Mouse (Mus musculus) CH12.LX (cell line): ENCODE data around the gene Vps53. TPM values are rescaled to one million over a fixed set of nuclear protein-coding genes. Genes with fewer than 3 reads are reported as not detected.

Source experiments
- DNase-seq: peaks from one replicate; pipeline ENCODE4 v3.0.0-alpha.2; 2013; ENCODE audit errors: extremely low read depth
- H3K27ac ChIP-seq: 2 replicates; pipeline ENCODE4 v1.5.1; 2012; ENCODE audit warnings: low read depth, mild to moderate bottlenecking, control low read depth, moderate library complexity; ENCODE audit not compliant: insufficient read depth
- H3K27me3 ChIP-seq: replicated peaks from 2 replicates; pipeline ENCODE3; 2012; ENCODE audit warnings: inconsistent platforms
- H3K36me3 ChIP-seq, 2 experiments: replicated peaks in 1 of 2; 2 replicates each; pipeline versions ENCODE3 to v1.6.1; 2012; ENCODE audit warnings: inconsistent platforms in 1 of 2, low read length in 1 of 2, mild to moderate bottlenecking in 1 of 2, mixed read lengths in 1 of 2, moderate library complexity in 1 of 2; ENCODE audit not compliant: control insufficient read depth in 1 of 2, insufficient read depth in 1 of 2
- H3K4me1 ChIP-seq, 2 experiments: 2 replicates each; pipeline ENCODE4 v1.6.1; 2012; ENCODE audit warnings: inconsistent platforms in 1 of 2, moderate library complexity in 1 of 2; ENCODE audit not compliant: insufficient read depth in 2 of 2, control insufficient read depth in 1 of 2
- H3K4me2 ChIP-seq: 2 replicates; pipeline ENCODE4 v1.6.1; 2012; ENCODE audit warnings: low read depth, mild to moderate bottlenecking, control low read depth; ENCODE audit not compliant: poor library complexity, insufficient read depth, severe bottlenecking
- H3K4me3 ChIP-seq, 3 experiments: fragments of 150-350 bp in 1 of 3; sonication (generic) in 1 of 3; replicated peaks in 1 of 3; 2 replicates each; pipeline versions ENCODE3 to v1.5.1; 2011 to 2012; ENCODE audit warnings: low read depth in 2 of 3, low read length in 2 of 3, mild to moderate bottlenecking in 2 of 3, moderate library complexity in 2 of 3, control low read depth in 1 of 3, improper control_type of control experiment in 1 of 3, inconsistent platforms in 1 of 3, mixed read lengths in 1 of 3; ENCODE audit not compliant: poor library complexity in 1 of 3
- H3K79me2 ChIP-seq: replicated peaks from 2 replicates; pipeline ENCODE4 v1.6.1; 2012; ENCODE audit warnings: mild to moderate bottlenecking, moderate library complexity; ENCODE audit not compliant: control insufficient read depth, poor library complexity, insufficient read depth, severe bottlenecking; ENCODE audit errors: extremely low read depth
- H3K9ac ChIP-seq: 2 replicates; pipeline ENCODE4 v1.6.1; 2012; ENCODE audit warnings: low read depth, mild to moderate bottlenecking, control low read depth, moderate library complexity; ENCODE audit not compliant: insufficient read depth
- H3K9me3 ChIP-seq: replicated peaks from 2 replicates; pipeline ENCODE3; 2012; ENCODE audit warnings: low read length, inconsistent platforms, mixed read lengths
- CHD1 ChIP-seq: IDR thresholded peaks from 2 replicates; pipeline ENCODE4 v1.6.1; 2012; ENCODE audit warnings: low read depth, low read length, improper control_type of control experiment, inconsistent platforms
- CTCF ChIP-seq, 2 experiments: IDR thresholded peaks in 1 of 2; conservative IDR thresholded peaks in 1 of 2; 2 replicates each; pipeline ENCODE4 v1.5.1; 2011 to 2012; ENCODE audit warnings: low read depth in 2 of 2, low read length in 2 of 2, improper control_type of control experiment in 1 of 2, inconsistent platforms in 1 of 2, mild to moderate bottlenecking in 1 of 2, moderate library complexity in 1 of 2
- E2F4 ChIP-seq: IDR thresholded peaks from 2 replicates; pipeline ENCODE4 v1.6.1; 2011; ENCODE audit warnings: low read depth, low read length, improper control_type of control experiment; ENCODE audit not compliant: insufficient replicate concordance
- ELF1 ChIP-seq: IDR thresholded peaks from 2 replicates; pipeline ENCODE4 v1.6.1; 2014; ENCODE audit warnings: low read depth, mild to moderate bottlenecking, inconsistent platforms, low read length, improper control_type of control experiment
- HCFC1 ChIP-seq: IDR thresholded peaks from 2 replicates; pipeline ENCODE4 v1.6.1; 2012; ENCODE audit warnings: low read depth, mild to moderate bottlenecking, inconsistent platforms, low read length, improper control_type of control experiment
- JUN ChIP-seq: IDR thresholded peaks from 2 replicates; pipeline ENCODE4 v1.6.1; 2011; ENCODE audit warnings: low read depth, mild to moderate bottlenecking, low read length, improper control_type of control experiment, moderate library complexity; ENCODE audit not compliant: insufficient read depth
- JUND ChIP-seq: conservative IDR thresholded peaks from 2 replicates; pipeline ENCODE4 v1.6.1; 2011; ENCODE audit warnings: low read depth, low read length, improper control_type of control experiment
- KAT2A ChIP-seq: IDR thresholded peaks from 2 replicates; pipeline ENCODE4 v1.6.1; 2012; ENCODE audit warnings: low read length, improper control_type of control experiment, inconsistent platforms; ENCODE audit not compliant: insufficient replicate concordance
- MAFK ChIP-seq: IDR thresholded peaks from 2 replicates; pipeline ENCODE4 v1.6.1; 2011; ENCODE audit warnings: low read length, improper control_type of control experiment; ENCODE audit not compliant: insufficient replicate concordance
- MAX ChIP-seq: IDR thresholded peaks from 2 replicates; pipeline ENCODE4 v1.6.1; 2011; ENCODE audit warnings: low read length, improper control_type of control experiment
- MAZ ChIP-seq: IDR thresholded peaks from 2 replicates; pipeline ENCODE4 v1.6.1; 2012; ENCODE audit warnings: low read depth, mild to moderate bottlenecking, inconsistent platforms, low read length, improper control_type of control experiment, moderate library complexity
- MEF2A ChIP-seq: IDR thresholded peaks from 2 replicates; pipeline ENCODE4 v1.6.1; 2014; ENCODE audit warnings: low read depth, mild to moderate bottlenecking, inconsistent platforms, low read length, improper control_type of control experiment, borderline replicate concordance
- NELFE ChIP-seq: IDR thresholded peaks from 2 replicates; pipeline ENCODE4 v1.6.1; 2011; ENCODE audit warnings: low read depth, low read length, improper control_type of control experiment
- NRF1 ChIP-seq: IDR thresholded peaks from 2 replicates; pipeline ENCODE4 v1.6.1; 2014; ENCODE audit warnings: low read depth, mild to moderate bottlenecking, inconsistent platforms, low read length, improper control_type of control experiment, moderate library complexity
- PAX5 ChIP-seq: IDR thresholded peaks from 2 replicates; pipeline ENCODE4 v1.6.1; 2012; ENCODE audit warnings: low read length, inconsistent platforms, mixed read lengths
- POLR2A ChIP-seq: IDR thresholded peaks from 2 replicates; pipeline ENCODE4 v1.6.1; 2011; ENCODE audit warnings: low read depth, mild to moderate bottlenecking, improper control_type of control experiment, low read length
- RAD21 ChIP-seq: IDR thresholded peaks from 2 replicates; pipeline ENCODE4 v1.6.1; 2011; ENCODE audit warnings: low read depth, mild to moderate bottlenecking, low read length, improper control_type of control experiment, moderate library complexity
- RCOR1 ChIP-seq: conservative IDR thresholded peaks from 2 replicates; pipeline ENCODE4 v1.6.1; 2012; ENCODE audit warnings: low read depth, mild to moderate bottlenecking, inconsistent platforms, low read length, improper control_type of control experiment
- SIN3A ChIP-seq: IDR thresholded peaks from 2 replicates; pipeline ENCODE4 v1.6.1; 2012; ENCODE audit warnings: low read length, improper control_type of control experiment, inconsistent platforms
- SMC3 ChIP-seq: IDR thresholded peaks from 2 replicates; pipeline ENCODE4 v1.6.1; 2011; ENCODE audit warnings: low read depth, low read length, improper control_type of control experiment
- TCF12 ChIP-seq: IDR thresholded peaks from 2 replicates; pipeline ENCODE4 v1.6.1; 2014; ENCODE audit warnings: low read depth, mild to moderate bottlenecking, inconsistent platforms, low read length, improper control_type of control experiment
- USF1 ChIP-seq: IDR thresholded peaks from 2 replicates; pipeline ENCODE4 v1.6.1; 2014; ENCODE audit warnings: low read depth, mild to moderate bottlenecking, inconsistent platforms, low read length, improper control_type of control experiment
- USF2 ChIP-seq: conservative IDR thresholded peaks from 2 replicates; pipeline ENCODE4 v1.6.1; 2011; ENCODE audit warnings: low read depth, low read length, improper control_type of control experiment
- ZC3H11A ChIP-seq: IDR thresholded peaks from 2 replicates; pipeline ENCODE4 v1.6.1; 2012; ENCODE audit warnings: low read depth, mild to moderate bottlenecking, inconsistent platforms, low read length, improper control_type of control experiment
- ZKSCAN1 ChIP-seq: IDR thresholded peaks from 2 replicates; pipeline ENCODE4 v1.6.1; 2012; ENCODE audit warnings: low read depth, inconsistent platforms, low read length, improper control_type of control experiment, borderline replicate concordance
- ZMIZ1 ChIP-seq: IDR thresholded peaks from 2 replicates; pipeline ENCODE4 v1.6.1; 2012; ENCODE audit warnings: low read depth, mild to moderate bottlenecking, inconsistent platforms, low read length, improper control_type of control experiment
- ZNF384 ChIP-seq: IDR thresholded peaks from 2 replicates; pipeline ENCODE4 v1.6.1; 2012; ENCODE audit warnings: low read depth, low read length, improper control_type of control experiment, inconsistent platforms
- dilution Hi-C: fragments of 300-500 bp; cut with MboI; formaldehyde crosslinking; loops from 2 replicates; pipeline ENCODE4 v1.14.3; 2020; ENCODE audit warnings: low sequenced_read_pairs; ENCODE audit not compliant: extremely low pct_unique_long_range_greater_than_20kb, extremely low pct_ligation_motif_present
- in situ Hi-C: fragments of 300-500 bp; cut with MboI; formaldehyde crosslinking; loops from 3 replicates; pipeline ENCODE4 v1.14.3; 2019; ENCODE audit warnings: low sequenced_read_pairs, low pct_ligation_motif_present, low pct_unique_long_range_greater_than_20kb, mixed read lengths
- polyA plus RNA-seq: library from polyadenylated mRNA; unstranded; fragments of >175 nt; gene quantifications from 2 replicates; pipeline ENCODE4 v1.2.1, GENCODE M21; 2012; ENCODE audit warnings: low read depth; ENCODE audit not compliant: insufficient read length
- total RNA-seq, 2 experiments: library from RNA; depleted of rRNA; stranded (reverse); fragments of 300-350 nt in 1 of 2; fragments of >200 nt in 1 of 2; gene quantifications; 2 replicates each; pipeline ENCODE4 v1.2.3; 2012 to 2014

Vps53 gene
- total and polyA plus RNA-seq, 3 experiments: 56.1 to 70.7 (median 62.2) TPM

GRCm38 (mm10) chr11:76158375-76158774 lies 21.1 kb downstream of the Vps53 start:
- DNase-seq: no peak
- H3K36me3 ChIP-seq: peaks cover 57 to 95% of the 10 kb centered on the region in 2 experiments
- H3K4me3 ChIP-seq: no peak overlapping the region
- H3K27ac ChIP-seq: no peak overlapping the region
- no peaks in the 10 kb centered on the region for H3K79me2 ChIP-seq
- no peak overlapping the region for H3K4me2 ChIP-seq
- dilution Hi-C loops: no loop called here
- H3K27me3 ChIP-seq: no peaks in the 10 kb centered on the region
- H3K9ac ChIP-seq: no peak overlapping the region
- in situ Hi-C loops: loop anchor here (5.0 to 10.0 kb wide), 2 partner anchors 134 to 376 kb away; partner anchors contain the start of gene Rflnb
- H3K9me3 ChIP-seq: no peaks in the 10 kb centered on the region
- TF ChIP-seq USF2 (no peak), ZC3H11A (no peak), CTCF (conservative IDR thresholded peaks at IDR 0.05 in 1 of 2, IDR thresholded peaks at IDR 0.05 in 1 of 2; ENCODE audit: low read depth in 2 of 2, low read length in 2 of 2) (no peak), JUN (no peak), SMC3 (no peak), POLR2A (no peak), ZMIZ1 (no peak), TCF12 (no peak), NELFE (no peak), RCOR1 (no peak), PAX5 (no peak), NRF1 (no peak)
- H3K4me1 ChIP-seq: peaks cover 6 to 17% of the 10 kb centered on the region in 2 experiments

GRCm38 (mm10) chr11:76154861-76155260 lies 24.6 kb downstream of the Vps53 start:
- H3K4me2 ChIP-seq: no peak overlapping the region
- H3K9ac ChIP-seq: no peak overlapping the region
- H3K4me1 ChIP-seq: peaks cover 6 to 41% of the 10 kb centered on the region in 2 experiments
- no peak overlapping the region for H3K4me3 ChIP-seq
- no peaks in the 10 kb centered on the region for H3K27me3 ChIP-seq
- H3K36me3 ChIP-seq: peaks cover 36 to 82% of the 10 kb centered on the region in 2 experiments
- no peak overlapping the region for H3K27ac ChIP-seq
- DNase-seq: no peak
- in situ Hi-C loops: loop anchor here (5.0 to 10.0 kb wide), 2 partner anchors 130 to 373 kb away; partner anchors contain the start of gene Rflnb
- dilution Hi-C loops: no loop called here
- no peaks in the 10 kb centered on the region for H3K79me2 ChIP-seq
- TF ChIP-seq NELFE (no peak), E2F4 (no peak), ZC3H11A (no peak), RAD21 (no peak), NRF1 (no peak), MAX (no peak), ELF1 (no peak), KAT2A (no peak), ZMIZ1 (no peak), ZKSCAN1 (no peak), CHD1 (no peak), ZNF384 (no peak), POLR2A (no peak), USF1 (no peak), MAZ (no peak), SIN3A (no peak), JUND (no peak), HCFC1 (no peak), MEF2A (no peak), MAFK (no peak)
- H3K9me3 ChIP-seq: no peaks in the 10 kb centered on the region
